Mouse (Mus musculus) cerebellum, adult 9-10 months (tissue): Measurements from ENCODE around the gene Tmem262.

Experiments
- DNase-seq: peaks from one replicate; pipeline ENCODE4 v3.0.0; 2022

Gene Tmem262

GRCm38 (mm10) chr19:6061021-6061533 is 18.8 kb upstream of the Tmem262 start, which contains the start of gene Znhit2:
Gene Znhit2 (plus strand): TSS chr19:6061192.
- DNase-seq, result peak; percentile 88

GRCm38 (mm10) chr19:6061641-6062302 is 18.1 kb upstream of the Tmem262 start:
- DNase-seq, result peak; percentile 60

GRCm38 (mm10) chr19:6062418-6062817 is 17.4 kb upstream of the Tmem262 start:
- DNase-seq, result no peak

- no peak for DNase-seq
These were observed 16.8 kb upstream of the Tmem262 start for GRCm38 (mm10) chr19:6063081-6063480.

GRCm38 (mm10) chr19:6066571-6066970 is 13.3 kb upstream of the Tmem262 start:
- no peak for DNase-seq

GRCm38 (mm10) chr19:6067011-6067723 is 12.7 kb upstream of the Tmem262 start:
- peak; percentile 92 for DNase-seq

GRCm38 (mm10) chr19:6067724-6068415 is 12.0 kb upstream of the Tmem262 start, which contains the start of gene Tm7sf2:
Gene Tm7sf2 (minus strand): TSS chr19:6068373.
- DNase-seq, result peak; percentile 83

- DNase-seq, result no peak
These were observed 10.9 kb upstream of the Tmem262 start for GRCm38 (mm10) chr19:6068951-6069350.

- no peak for DNase-seq
These were observed 10.0 kb upstream of the Tmem262 start for GRCm38 (mm10) chr19:6069851-6070250.

GRCm38 (mm10) chr19:6070571-6071250 is 9.1 kb upstream of the Tmem262 start:
- no peak for DNase-seq

- no peak for DNase-seq
These were observed 8.6 kb upstream of the Tmem262 start for GRCm38 (mm10) chr19:6071261-6071660.

GRCm38 (mm10) chr19:6073889-6074288 is 5.9 kb upstream of the Tmem262 start:
- no peak for DNase-seq

GRCm38 (mm10) chr19:6076564-6077393 is 3.1 kb upstream of the Tmem262 start, which contains the start of gene Vps51:
Gene Vps51 (minus strand): TSS chr19:6077231.
- DNase-seq, result peak; percentile 90

- peak; percentile 13 for DNase-seq
These were observed 2.3 kb downstream of the Tmem262 start, which contains the start of gene Gm28374 for GRCm38 (mm10) chr19:6082156-6082555. Gene Gm28374 (minus strand): TSS chr19:6082256.

GRCm38 (mm10) chr19:6084478-6085248 is 4.8 kb downstream of the Tmem262 start, which contains the start of the genes Zfpl1 and Cdca5:
Gene Zfpl1 (minus strand): TSS chr19:6084956.
Gene Cdca5 (plus strand): TSS chr19:6084983.
- peak; percentile 98 for DNase-seq

GRCm38 (mm10) chr19:6085417-6085879 is 5.6 kb downstream of the Tmem262 start:
- peak; percentile 21 for DNase-seq

- DNase-seq, result no peak
These were observed 9.0 kb downstream of the Tmem262 start for GRCm38 (mm10) chr19:6088841-6089240.

GRCm38 (mm10) chr19:6094119-6094518 is 14.3 kb downstream of the Tmem262 start, which contains the start of gene AC131692.1:
Gene AC131692.1 (plus strand): TSS chr19:6094419.
- DNase-seq, result no peak

GRCm38 (mm10) chr19:6097847-6098246 is 18.0 kb downstream of the Tmem262 start:
- DNase-seq, result no peak

GRCm38 (mm10) chr19:6101186-6101585 is 21.4 kb downstream of the Tmem262 start:
- no peak for DNase-seq
